Mouse (Mus musculus): ENCODE measurements around the gene Hesx1.

The Hesx1 gene

GRCm38 (mm10) chr14:27050560-27051510 lies 56.6 kb downstream of the Hesx1 start:
- in situ Hi-C loops (cut with MboI, MseI) = no loop called here

- in situ Hi-C loops (cut with MboI, MseI) = no loop called here
These were observed 57.3 kb downstream of the Hesx1 start for GRCm38 (mm10) chr14:27051511-27051895.

Data from T-helper 2 cell (primary cell).